Mouse (Mus musculus) embryonic facial prominence, embryonic 11.5 days (tissue): ENCODE measurements around the gene Oaz2. TPM values are rescaled to one million over a fixed set of nuclear protein-coding genes. Genes with fewer than 3 reads are reported as not detected.

Experiments used
- ATAC-seq: fragments of 200-750 bp; cut with Nextera tagmentation; replicated peaks from 2 replicates; pipeline ENCODE4 v1.8.0; 2017; ENCODE audit warnings: low read depth; ENCODE audit not compliant: insufficient number of reproducible peaks, low FRiP score, low TSS enrichment
- DNase-seq: peaks from one replicate; pipeline ENCODE4 v3.0.0-alpha.2; 2015; ENCODE audit warnings: low spot score
- H3K27ac ChIP-seq: fragments of 300-500 bp; sonication (generic); replicated peaks from 2 replicates; pipeline ENCODE4 v1.5.1; 2014; ENCODE audit warnings: mild to moderate bottlenecking, low read depth, low read length, control low read depth
- H3K27me3 ChIP-seq: fragments of 300-500 bp; sonication (generic); 2 replicates; pipeline ENCODE4 v1.6.1; 2014; ENCODE audit warnings: mild to moderate bottlenecking, low read length, moderate library complexity, mixed read lengths; ENCODE audit not compliant: control insufficient read depth, insufficient read depth
- H3K36me3 ChIP-seq: fragments of 300-500 bp; sonication (generic); replicated peaks from 2 replicates; pipeline ENCODE4 v1.6.1; 2014; ENCODE audit warnings: low read depth, mild to moderate bottlenecking, low read length, moderate library complexity, mixed read lengths; ENCODE audit not compliant: control insufficient read depth, insufficient read depth
- H3K4me1 ChIP-seq: fragments of 300-500 bp; sonication (generic); 2 replicates; pipeline ENCODE4 v1.6.1; 2014; ENCODE audit warnings: low read length, mixed read lengths; ENCODE audit not compliant: control insufficient read depth, insufficient read depth
- H3K4me2 ChIP-seq: fragments of 300-500 bp; sonication (generic); 2 replicates; pipeline ENCODE4 v1.6.1; 2014; ENCODE audit warnings: low read depth, mild to moderate bottlenecking, control low read depth, low read length, moderate library complexity
- H3K4me3 ChIP-seq: fragments of 300-500 bp; sonication (generic); 2 replicates; pipeline ENCODE4 v1.5.1; 2014; ENCODE audit warnings: low read depth, low read length, control low read depth
- H3K9ac ChIP-seq: fragments of 300-500 bp; sonication (generic); replicated peaks from 2 replicates; pipeline ENCODE4 v1.6.1; 2014; ENCODE audit warnings: mild to moderate bottlenecking, control low read depth, low read length
- H3K9me3 ChIP-seq: fragments of 300-500 bp; sonication (generic); replicated peaks from 2 replicates; pipeline ENCODE4 v1.6.1; 2016; ENCODE audit warnings: mild to moderate bottlenecking, low read length, inconsistent platforms, mixed read lengths; ENCODE audit not compliant: control insufficient read depth
- whole genome bisulfite sequencing: fragments of 180-500 bp; shearing (Covaris S2); extraction: QIAGEN DNeasy Blood & Tissue Kit; methylation state at CpG from one replicate; pipeline ENCODE4 v1.1.7; 2014; 5-methylcytosine and 5-hydroxymethylcytosine counted together
- polyA plus RNA-seq: library from polyadenylated mRNA; unstranded; fragments of >200 nt; fragmentation: Nextera tagmentation; extraction: Ambion mirVana; gene quantifications from 2 replicates; pipeline ENCODE4 v1.2.1, GENCODE M21; 2014

Gene Oaz2
- polyA plus RNA-seq, 1 experiment from 2014 or later, result 213 TPM

GRCm38 (mm10) chr9:65629767-65630630 is 37.8 kb upstream of the Oaz2 start:
- peak; percentile 74 for DNase-seq
- Histone ChIP-seq H3K36me3 (no peaks in the 10 kb centered on the region), H3K9me3 (no peaks in the 10 kb centered on the region), H3K9ac (peak overlapping the region; percentile 72), H3K4me3 (peak overlapping the region; percentile 73), H3K27me3 (peaks cover 17% of the 10 kb centered on the region; the same call in 1 of the 2 replicates), H3K27ac (no peak overlapping the region), H3K4me1 (peaks cover 2% of the 10 kb centered on the region; the same call in 1 of the 2 replicates), H3K4me2 (peak overlapping the region; percentile 99)
- ATAC-seq, result peak; percentile 89
- WGBS, result under 1% methylated on average over 68 of the region's 83 CpGs

GRCm38 (mm10) chr9:65630631-65631353 is 37.0 kb upstream of the Oaz2 start:
- Histone ChIP-seq H3K9me3 (no peaks in the 10 kb centered on the region), H3K36me3 (no peaks in the 10 kb centered on the region), H3K4me2 (peak overlapping the region; percentile 99), H3K4me1 (peaks cover 2% of the 10 kb centered on the region; the same call in 1 of the 2 replicates), H3K9ac (peak overlapping the region; percentile 72), H3K27ac (no peak overlapping the region), H3K27me3 (peaks cover 17% of the 10 kb centered on the region; the same call in 1 of the 2 replicates), H3K4me3 (peak overlapping the region; percentile 73)
- WGBS, result under 1% methylated on average over 59 of the region's 78 CpGs
- peak; percentile 48 for DNase-seq
- peak; percentile 63; the same call in 1 of the 2 replicates for ATAC-seq

GRCm38 (mm10) chr9:65631354-65632021 is 36.3 kb upstream of the Oaz2 start:
- Histone ChIP-seq H3K27ac (no peak overlapping the region), H3K9me3 (no peaks in the 10 kb centered on the region), H3K4me1 (peaks cover 2% of the 10 kb centered on the region; the same call in 1 of the 2 replicates), H3K27me3 (peaks cover 17% of the 10 kb centered on the region; the same call in 1 of the 2 replicates), H3K36me3 (no peaks in the 10 kb centered on the region), H3K4me3 (peak overlapping the region; percentile 73), H3K9ac (peak overlapping the region; percentile 72), H3K4me2 (peak overlapping the region; percentile 99)
- DNase-seq, result no peak
- WGBS, result 19% methylated on average over 16 of the region's 16 CpGs
- no peak for ATAC-seq

DNA sequence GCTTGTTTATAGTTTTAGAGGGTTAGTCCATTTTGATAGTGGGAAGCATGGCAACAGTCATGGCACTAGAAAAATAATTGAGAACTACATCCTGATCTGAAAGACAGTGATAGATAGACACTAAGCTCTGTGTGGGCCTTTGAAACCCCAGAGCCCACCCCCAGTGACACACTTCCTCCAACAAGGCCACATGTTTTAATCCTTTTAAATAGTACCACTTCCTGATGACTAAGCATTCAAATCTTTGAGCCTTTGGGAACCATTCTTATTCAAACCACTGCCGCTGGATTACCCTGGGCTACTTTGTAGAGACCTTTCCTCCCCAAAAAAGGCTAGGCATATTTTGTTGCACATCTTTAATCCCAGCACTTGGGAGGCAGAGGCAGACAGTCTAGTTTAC is 32.0 kb upstream of the Oaz2 start:
- ATAC-seq (no peak), DNase-seq (no peak)
- H3K27me3 ChIP-seq, result peaks cover 7% of the 10 kb centered on the region; the same call in 1 of the 2 replicates
- H3K4me2 ChIP-seq, result no peak overlapping the region
- no peak overlapping the region for H3K27ac ChIP-seq
- no peak overlapping the region for H3K4me3 ChIP-seq
- no peaks in the 10 kb centered on the region for H3K36me3 ChIP-seq
- peaks cover 2% of the 10 kb centered on the region; the same call in 1 of the 2 replicates for H3K4me1 ChIP-seq
- WGBS, result 83% methylated on average over 1 of the region's 1 CpGs
- no peak overlapping the region for H3K9ac ChIP-seq
- no peaks in the 10 kb centered on the region for H3K9me3 ChIP-seq

DNA sequence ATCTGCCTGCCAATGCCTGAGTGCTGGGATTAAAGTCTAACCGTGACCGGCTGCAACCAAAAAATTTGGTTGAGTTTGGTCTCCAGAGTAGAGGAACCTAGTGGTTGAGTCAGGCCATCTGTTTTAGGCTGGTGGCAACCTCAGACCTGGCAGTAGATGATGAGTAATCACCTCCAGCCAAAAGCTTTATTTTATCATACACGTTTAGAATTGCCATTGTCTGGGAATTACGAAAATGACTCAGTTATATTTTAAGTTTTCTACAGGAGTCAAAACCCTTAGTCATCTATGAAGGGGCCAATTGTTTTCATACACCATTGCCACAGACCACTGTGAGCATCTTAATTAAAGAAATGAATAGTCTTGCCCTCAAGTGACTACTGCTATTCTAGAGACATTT is 30.9 kb upstream of the Oaz2 start:
- H3K9me3 ChIP-seq, result no peaks in the 10 kb centered on the region
- WGBS, result 86% methylated on average over 4 of the region's 4 CpGs
- DNase-seq (no peak), ATAC-seq (no peak)
- no peaks in the 10 kb centered on the region for H3K4me1 ChIP-seq
- no peak overlapping the region for H3K4me2 ChIP-seq
- no peak overlapping the region for H3K27ac ChIP-seq
- no peak overlapping the region for H3K9ac ChIP-seq
- no peaks in the 10 kb centered on the region for H3K36me3 ChIP-seq
- H3K27me3 ChIP-seq, result no peaks in the 10 kb centered on the region
- no peak overlapping the region for H3K4me3 ChIP-seq

DNA sequence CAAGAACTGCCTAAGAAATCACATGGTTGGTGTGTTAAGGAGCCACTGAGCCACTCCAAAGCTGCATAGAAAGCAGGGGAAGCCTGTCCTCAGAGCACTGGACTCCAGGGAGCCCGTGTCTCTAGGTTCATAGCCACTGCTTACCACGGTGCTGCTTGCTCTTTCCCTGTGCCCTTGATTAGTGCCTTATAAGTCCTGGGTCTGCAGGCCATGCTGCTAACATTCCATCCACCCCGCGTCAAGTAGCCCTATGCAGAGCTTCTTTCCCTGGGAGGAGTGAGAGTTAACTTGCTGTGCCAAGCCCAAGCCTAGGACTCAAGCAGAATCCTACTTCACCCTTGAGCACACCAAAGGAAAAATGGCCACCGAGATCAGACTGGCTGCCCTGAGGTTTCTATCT is 28.7 kb upstream of the Oaz2 start:
- no peaks in the 10 kb centered on the region for H3K9me3 ChIP-seq
- no peaks in the 10 kb centered on the region for H3K4me1 ChIP-seq
- WGBS, result 55% methylated on average over 5 of the region's 5 CpGs

DNA sequence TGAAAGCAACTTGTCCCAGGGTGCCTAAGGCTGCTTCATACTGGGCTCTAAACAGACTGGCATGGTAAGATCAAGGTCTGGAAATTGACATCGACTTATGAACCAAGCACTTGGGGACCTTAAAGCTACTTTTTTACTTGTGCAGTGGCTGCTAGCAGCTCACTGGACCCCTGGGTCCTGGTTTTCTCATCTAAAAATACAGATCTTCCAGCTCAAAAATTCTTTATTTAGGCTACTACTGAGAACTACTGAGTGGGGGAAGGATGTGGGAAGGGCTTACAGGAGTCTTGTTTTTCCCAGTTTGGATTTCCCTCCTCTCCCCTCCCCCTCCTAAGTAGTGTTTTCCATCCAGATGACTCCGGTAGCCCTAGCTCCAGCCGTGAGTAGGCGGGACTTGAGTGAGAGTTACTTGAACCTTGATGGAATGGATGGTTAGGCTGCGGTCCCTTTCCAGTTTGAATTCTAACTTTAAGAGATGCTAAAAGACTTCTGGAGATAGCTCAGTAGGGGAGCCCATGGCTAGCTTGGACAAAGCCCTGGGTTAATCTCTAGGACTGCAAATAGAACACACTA is 26.9 kb upstream of the Oaz2 start:
- peak; percentile 79 for DNase-seq

More for the DNA sequence above, 28.7 kb upstream of the Oaz2 start:
- Histone ChIP-seq H3K27ac (no peak overlapping the region), H3K9ac (no peak overlapping the region), H3K4me2 (no peak overlapping the region), H3K4me3 (no peak overlapping the region), H3K27me3 (no peaks in the 10 kb centered on the region), H3K36me3 (no peaks in the 10 kb centered on the region)
- ATAC-seq (no peak), DNase-seq (no peak)

More for the DNA sequence above, 26.9 kb upstream of the Oaz2 start:
- WGBS, result 5% methylated on average over 5 of the region's 5 CpGs
- Histone ChIP-seq H3K27ac (no peak overlapping the region), H3K9ac (no peak overlapping the region), H3K27me3 (no peaks in the 10 kb centered on the region), H3K36me3 (no peaks in the 10 kb centered on the region), H3K9me3 (no peaks in the 10 kb centered on the region), H3K4me1 (no peaks in the 10 kb centered on the region), H3K4me3 (no peak overlapping the region), H3K4me2 (no peak overlapping the region)
- no peak for ATAC-seq
